Mouse (Mus musculus) lung, embryonic 15.5 days (tissue): Measurements from ENCODE around the gene Adcy7. TPM values are rescaled to one million over a fixed set of nuclear protein-coding genes. Genes with fewer than 3 reads are reported as not detected.

Source experiments
- ATAC-seq: fragments of 200-750 bp; cut with Nextera tagmentation; 2 replicates; pipeline ENCODE4 v1.8.0; 2017; ENCODE audit warnings: moderate number of reproducible peaks, borderline replicate concordance; ENCODE audit not compliant: low FRiP score, low TSS enrichment; ENCODE audit errors: extremely low read depth
- H3K27ac ChIP-seq: fragments of 300-500 bp; sonication (generic); 2 replicates; pipeline ENCODE4 v1.5.1; 2015; ENCODE audit warnings: moderate library complexity, mild to moderate bottlenecking, inconsistent platforms
- H3K27me3 ChIP-seq: fragments of 300-500 bp; sonication (generic); 2 replicates; pipeline ENCODE4 v1.6.1; 2015; ENCODE audit warnings: inconsistent platforms
- H3K36me3 ChIP-seq: fragments of 300-500 bp; sonication (generic); 2 replicates; pipeline ENCODE4 v1.6.1; 2015; ENCODE audit warnings: inconsistent platforms
- H3K4me1 ChIP-seq: fragments of 300-500 bp; sonication (generic); 2 replicates; pipeline ENCODE4 v1.6.1; 2015; ENCODE audit warnings: inconsistent platforms
- H3K4me2 ChIP-seq: fragments of 300-500 bp; sonication (generic); 2 replicates; pipeline ENCODE4 v1.6.1; 2015; ENCODE audit warnings: inconsistent platforms, mild to moderate bottlenecking, moderate library complexity
- H3K4me3 ChIP-seq: fragments of 300-500 bp; sonication (generic); 2 replicates; pipeline ENCODE4 v1.5.1; 2015; ENCODE audit warnings: mild to moderate bottlenecking, inconsistent platforms
- H3K9ac ChIP-seq: fragments of 300-500 bp; sonication (generic); 2 replicates; pipeline ENCODE4 v1.6.1; 2015; ENCODE audit warnings: inconsistent platforms
- H3K9me3 ChIP-seq: fragments of 300-500 bp; sonication (generic); 2 replicates; pipeline ENCODE4 v1.6.1; 2016; ENCODE audit warnings: inconsistent platforms
- WGBS: fragments of 180-500 bp; shearing (Covaris S2); methylation state at CpG from one replicate; pipeline ENCODE4 v1.1.7; 2015; 5-methylcytosine and 5-hydroxymethylcytosine counted together
- polyA plus RNA-seq: library from polyadenylated mRNA; unstranded; fragments of >200 nt; fragmentation: Nextera tagmentation; extraction: Ambion mirVana; gene quantifications from 2 replicates; pipeline ENCODE4 v1.2.1, GENCODE M21; 2015

Gene Adcy7
- polyA plus RNA-seq, 1 experiment from 2014 or later = 13.9 TPM

GRCm38 (mm10) chr8:88290326-88291304 lies 18.4 kb downstream of the Adcy7 start:
- Histone ChIP-seq H3K4me2 (no peak overlapping the region), H3K9me3 (no peaks in the 10 kb centered on the region), H3K4me1 (peaks cover 19% of the 10 kb centered on the region), H3K4me3 (no peak overlapping the region), H3K27ac (no peak overlapping the region; the same call in 1 of the 2 replicates), H3K36me3 (no peaks in the 10 kb centered on the region), H3K9ac (no peak overlapping the region), H3K27me3 (no peaks in the 10 kb centered on the region)
- WGBS = 77% methylated on average over 13 of the region's 13 CpGs
- ATAC-seq = no peak

- peaks cover 19% of the 10 kb centered on the region for H3K4me1 ChIP-seq
- no peak overlapping the region for H3K4me2 ChIP-seq
- H3K36me3 ChIP-seq = no peaks in the 10 kb centered on the region
- H3K27me3 ChIP-seq = no peaks in the 10 kb centered on the region
- no peak for ATAC-seq
- no peak overlapping the region for H3K27ac ChIP-seq
- no peaks in the 10 kb centered on the region for H3K9me3 ChIP-seq
- no peak overlapping the region for H3K4me3 ChIP-seq
- no peak overlapping the region for H3K9ac ChIP-seq
- 92% methylated on average over 11 of the region's 11 CpGs for WGBS
These were observed 19.1 kb downstream of the Adcy7 start for GRCm38 (mm10) chr8:88291305-88291690.

- Histone ChIP-seq H3K27me3 (no peaks in the 10 kb centered on the region), H3K36me3 (no peaks in the 10 kb centered on the region), H3K27ac (no peak overlapping the region), H3K9ac (no peak overlapping the region), H3K4me3 (no peak overlapping the region), H3K4me2 (no peak overlapping the region), H3K9me3 (no peaks in the 10 kb centered on the region), H3K4me1 (peaks cover 14% of the 10 kb centered on the region)
- no peak for ATAC-seq
- 85% methylated on average over 3 of the region's 3 CpGs for WGBS
These were observed 20.7 kb downstream of the Adcy7 start for GRCm38 (mm10) chr8:88292926-88293325.

GRCm38 (mm10) chr8:88293590-88294356 lies 21.6 kb downstream of the Adcy7 start:
- ATAC-seq = no peak
- Histone ChIP-seq H3K36me3 (no peaks in the 10 kb centered on the region), H3K9ac (no peak overlapping the region), H3K27me3 (no peaks in the 10 kb centered on the region), H3K4me3 (no peak overlapping the region), H3K4me1 (peaks cover 11% of the 10 kb centered on the region; the same call in 1 of the 2 replicates), H3K27ac (no peak overlapping the region), H3K9me3 (no peaks in the 10 kb centered on the region), H3K4me2 (no peak overlapping the region)
- 85% methylated on average over 9 of the region's 9 CpGs for WGBS

GRCm38 (mm10) chr8:88294977-88295376 lies 22.8 kb downstream of the Adcy7 start:
- Histone ChIP-seq H3K27me3 (no peaks in the 10 kb centered on the region), H3K4me3 (no peak overlapping the region), H3K27ac (no peak overlapping the region), H3K4me1 (0 out of 2 replicates have a peak, but pooled peaks cover 7% of the 10 kb centered on the region), H3K36me3 (no peaks in the 10 kb centered on the region), H3K9me3 (no peaks in the 10 kb centered on the region), H3K4me2 (no peak overlapping the region), H3K9ac (no peak overlapping the region)
- ATAC-seq = no peak
- 78% methylated on average over 2 of the region's 2 CpGs for WGBS

- H3K36me3 ChIP-seq = no peaks in the 10 kb centered on the region
- H3K4me2 ChIP-seq = no peak overlapping the region
- H3K27me3 ChIP-seq = no peaks in the 10 kb centered on the region
- H3K4me1 ChIP-seq = peaks cover 15% of the 10 kb centered on the region; the same call in 1 of the 2 replicates
- ATAC-seq = peak; percentile 13; the same call in 1 of the 2 replicates
- no peak overlapping the region for H3K4me3 ChIP-seq
- 41% methylated on average over 12 of the region's 12 CpGs for WGBS
- H3K9ac ChIP-seq = no peak overlapping the region
- no peak overlapping the region for H3K27ac ChIP-seq
- no peaks in the 10 kb centered on the region for H3K9me3 ChIP-seq
These were observed 26.0 kb downstream of the Adcy7 start for GRCm38 (mm10) chr8:88297976-88298732.

GRCm38 (mm10) chr8:88298733-88299103 lies 26.5 kb downstream of the Adcy7 start:
- 86% methylated on average over 10 of the region's 10 CpGs for WGBS
- no peak overlapping the region for H3K9ac ChIP-seq
- peaks cover 15% of the 10 kb centered on the region; the same call in 1 of the 2 replicates for H3K4me1 ChIP-seq
- H3K27ac ChIP-seq = no peak overlapping the region
- no peaks in the 10 kb centered on the region for H3K36me3 ChIP-seq
- no peak for ATAC-seq
- no peak overlapping the region for H3K4me3 ChIP-seq
- H3K9me3 ChIP-seq = no peaks in the 10 kb centered on the region
- H3K27me3 ChIP-seq = no peaks in the 10 kb centered on the region
- H3K4me2 ChIP-seq = no peak overlapping the region

- Histone ChIP-seq H3K36me3 (no peaks in the 10 kb centered on the region), H3K9ac (no peak overlapping the region), H3K27me3 (no peaks in the 10 kb centered on the region), H3K27ac (no peak overlapping the region), H3K4me1 (peaks cover 15% of the 10 kb centered on the region; the same call in 1 of the 2 replicates), H3K4me3 (no peak overlapping the region), H3K4me2 (no peak overlapping the region), H3K9me3 (no peaks in the 10 kb centered on the region)
- WGBS = 67% methylated on average over 10 of the region's 10 CpGs
- no peak for ATAC-seq
These were observed 27.9 kb downstream of the Adcy7 start for GRCm38 (mm10) chr8:88299907-88300603.

- Histone ChIP-seq H3K4me1 (peaks cover 15% of the 10 kb centered on the region; the same call in 1 of the 2 replicates), H3K4me3 (no peak overlapping the region), H3K9me3 (no peaks in the 10 kb centered on the region), H3K27me3 (no peaks in the 10 kb centered on the region), H3K4me2 (no peak overlapping the region), H3K36me3 (no peaks in the 10 kb centered on the region), H3K27ac (no peak overlapping the region), H3K9ac (no peak overlapping the region)
- 63% methylated on average over 15 of the region's 15 CpGs for WGBS
- ATAC-seq = 0 out of 2 replicates have a peak, but pooled peaks have one; percentile 20
These were observed 29.6 kb downstream of the Adcy7 start for GRCm38 (mm10) chr8:88301589-88302437.

- no peak overlapping the region for H3K27ac ChIP-seq
- H3K4me3 ChIP-seq = no peak overlapping the region
- no peaks in the 10 kb centered on the region for H3K27me3 ChIP-seq
- no peak overlapping the region for H3K4me2 ChIP-seq
- 84% methylated on average over 4 of the region's 4 CpGs for WGBS
- no peaks in the 10 kb centered on the region for H3K36me3 ChIP-seq
- H3K4me1 ChIP-seq = peaks cover 8% of the 10 kb centered on the region; the same call in 1 of the 2 replicates
- H3K9me3 ChIP-seq = no peaks in the 10 kb centered on the region
- no peak overlapping the region for H3K9ac ChIP-seq
- no peak for ATAC-seq
These were observed 33.6 kb downstream of the Adcy7 start for GRCm38 (mm10) chr8:88305814-88306213.
